Mouse (Mus musculus): ENCODE data around the gene Keg1.
"Not testable (repeated sequence)": the region's sequence is repeated elsewhere in the genome, so short reads cannot be mapped to it uniquely, and the experiment has no call there.

Gene Keg1

DNA sequence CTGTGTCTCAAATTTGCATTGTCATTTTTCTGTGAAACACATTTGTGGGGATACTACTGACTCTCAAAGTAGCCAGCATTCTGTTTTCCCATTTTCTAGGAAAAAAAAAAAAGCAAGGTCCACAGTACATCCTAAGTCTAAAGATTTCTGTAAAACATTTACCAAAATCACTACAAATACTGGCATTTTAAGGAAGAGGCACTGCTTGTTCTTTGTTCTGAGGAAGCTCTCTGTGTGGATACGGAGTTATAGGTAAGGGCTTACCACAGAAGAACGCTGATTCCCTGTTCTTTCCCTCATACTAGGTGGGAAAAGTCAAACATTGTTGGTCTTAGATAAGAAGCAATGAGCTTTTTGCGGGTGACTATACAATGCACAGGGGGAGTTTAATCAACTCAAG lies at the start of gene Keg1:
Keg1 (plus strand) TSS at position 197 of the 400 bp plus-strand sequence.
- no peak for DNase-seq (ENCODE audit: low spot score in 2 of 2)

DNA sequence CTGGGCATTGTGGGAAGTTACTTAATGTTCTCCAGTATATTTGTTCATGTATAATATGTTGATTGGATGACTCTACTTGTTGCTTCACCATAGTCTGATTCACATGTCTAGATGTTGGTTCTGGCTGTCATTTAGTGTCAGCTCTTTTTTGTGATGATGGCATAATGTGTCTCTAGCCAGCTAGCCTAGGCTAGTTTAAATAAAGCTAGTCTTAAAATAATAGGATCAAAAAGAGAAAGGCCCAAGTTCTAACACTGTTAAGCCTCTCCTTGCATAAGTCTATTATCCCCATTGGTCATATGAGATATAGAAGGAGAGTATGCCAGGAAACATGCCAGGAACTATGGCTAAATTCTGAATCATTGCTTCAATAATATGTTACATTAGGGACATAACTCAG lies 46.1 kb upstream of the Keg1 start:
- no peak for DNase-seq (ENCODE audit: low spot score in 2 of 2)

DNA sequence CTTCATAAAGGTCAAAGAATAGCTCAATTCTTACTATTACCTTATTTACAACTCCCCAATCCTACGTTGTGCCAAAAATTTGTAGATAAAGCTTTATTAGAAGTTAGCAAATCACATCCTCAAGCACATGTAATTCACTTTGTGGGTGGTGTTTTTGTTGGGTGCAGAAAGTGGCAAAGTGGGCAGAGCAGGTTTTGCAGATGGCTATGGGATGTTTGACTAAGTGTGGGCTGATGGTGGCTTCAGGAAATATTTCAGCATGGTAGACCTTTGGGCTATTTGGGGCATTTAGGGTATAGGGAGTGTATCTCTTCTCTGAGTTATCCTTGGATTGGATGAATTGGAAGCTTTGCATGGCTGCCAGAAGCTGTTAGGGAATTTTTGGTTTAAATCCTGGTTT lies 29.4 kb upstream of the Keg1 start:
- DNase-seq (ENCODE audit: low spot score in 2 of 2), result no peak

DNA sequence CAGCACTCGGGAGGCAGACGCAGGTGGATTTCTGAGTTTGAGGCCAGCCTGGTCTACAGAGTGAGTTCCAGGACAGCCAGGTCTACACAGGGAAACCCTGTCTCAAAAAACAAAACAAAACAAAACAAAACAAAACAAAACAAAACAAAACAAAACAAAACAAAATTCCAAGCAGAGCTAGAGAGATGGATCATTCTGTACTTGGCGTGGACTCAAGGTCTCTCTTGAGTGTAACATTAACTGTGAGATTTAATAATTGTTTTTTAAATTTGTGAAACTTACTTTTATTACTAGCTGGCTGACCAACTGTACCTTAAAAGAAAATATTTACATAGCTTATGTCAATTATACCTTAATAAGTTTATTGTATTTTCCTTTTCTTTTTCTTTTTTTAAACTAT lies 27.0 kb upstream of the Keg1 start:
- not testable (repeated sequence) for DNase-seq (ENCODE audit: low spot score in 2 of 2)

DNA sequence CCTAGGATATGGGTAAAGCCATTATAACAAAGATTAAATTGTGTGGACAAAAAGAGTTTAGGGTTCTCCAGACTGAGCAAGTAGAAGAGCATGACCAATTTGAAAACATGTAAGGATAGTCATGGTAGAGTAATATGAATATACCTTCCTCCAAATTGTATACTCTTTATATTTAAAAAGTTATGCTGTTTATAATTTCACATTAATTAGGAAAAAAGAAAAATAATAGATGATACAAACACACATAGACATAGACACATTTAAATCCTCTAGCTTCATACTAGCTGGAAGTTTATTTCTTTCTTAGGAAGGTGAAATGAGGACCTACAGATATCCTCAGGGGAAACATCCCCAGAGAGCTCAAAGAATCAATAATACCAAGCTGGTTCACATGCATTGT lies 25.4 kb upstream of the Keg1 start, which contains the start of gene Olfr1442:
Olfr1442 (plus strand) TSS at position 301 of the 400 bp plus-strand sequence.
- DNase-seq (ENCODE audit: low spot score in 2 of 2), result no peak

DNA sequence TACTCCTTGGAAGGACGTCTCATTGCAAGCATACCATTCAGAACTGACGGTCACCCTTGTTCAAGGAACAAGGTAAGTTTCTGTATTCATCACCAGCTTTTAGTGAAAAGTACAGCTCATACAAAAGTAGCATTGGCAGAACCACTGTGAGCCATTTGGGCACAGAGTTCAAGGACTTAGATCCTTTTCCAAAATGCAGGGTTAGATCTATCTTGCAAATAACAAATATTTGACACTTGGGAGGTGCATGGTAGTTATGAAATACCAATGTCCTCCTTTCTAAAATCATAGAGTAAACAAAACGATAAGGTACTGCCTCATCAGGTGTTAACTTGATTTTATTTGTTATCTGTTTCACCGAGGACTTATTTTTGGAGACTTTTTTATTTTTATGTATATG lies 24.5 kb upstream of the Keg1 start:
- DNase-seq (ENCODE audit: low spot score in 2 of 2), result no peak

DNA sequence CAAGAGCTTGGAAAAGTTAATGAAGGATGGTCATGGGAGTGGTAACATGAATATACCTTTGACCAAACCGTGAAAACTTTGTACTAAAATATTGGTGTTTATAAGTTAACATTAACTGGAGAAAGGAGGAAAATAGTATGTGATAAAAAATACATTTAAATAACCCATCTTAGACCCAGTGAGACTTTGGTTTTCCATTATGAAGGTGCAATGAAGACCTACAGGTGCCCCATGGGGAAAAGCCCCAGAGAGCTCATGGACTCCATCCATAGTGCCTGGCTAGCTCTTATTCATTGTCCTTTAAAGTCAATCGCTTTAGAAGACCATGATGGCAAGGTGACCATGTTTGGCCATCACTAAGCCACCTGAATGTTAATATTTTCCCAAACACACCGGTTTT lies 17.8 kb upstream of the Keg1 start, which contains the start of gene Olfr1443:
Olfr1443 (plus strand) TSS at position 301 of the 400 bp plus-strand sequence.
- no peak for DNase-seq (ENCODE audit: low spot score in 2 of 2)

DNA sequence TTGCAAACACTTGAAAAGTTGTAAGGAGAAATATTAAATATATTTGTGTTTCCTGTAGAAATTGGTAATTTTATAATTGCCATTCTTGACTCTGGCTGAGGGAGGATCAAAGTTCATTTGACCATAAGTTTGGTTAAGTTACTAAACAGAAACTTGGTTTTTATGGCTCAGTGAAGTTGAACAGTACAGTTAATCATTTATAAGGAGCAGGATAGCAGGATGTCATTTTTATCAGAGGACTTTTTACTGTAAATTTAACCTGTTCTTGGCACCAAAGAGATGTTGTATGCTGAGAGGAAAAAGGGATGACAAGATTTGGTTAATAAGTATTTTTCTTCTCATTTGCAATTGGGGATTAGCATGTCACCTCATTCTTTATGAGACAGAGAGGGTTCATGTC lies 10.9 kb upstream of the Keg1 start:
- no peak for DNase-seq (ENCODE audit: low spot score in 2 of 2)

DNA sequence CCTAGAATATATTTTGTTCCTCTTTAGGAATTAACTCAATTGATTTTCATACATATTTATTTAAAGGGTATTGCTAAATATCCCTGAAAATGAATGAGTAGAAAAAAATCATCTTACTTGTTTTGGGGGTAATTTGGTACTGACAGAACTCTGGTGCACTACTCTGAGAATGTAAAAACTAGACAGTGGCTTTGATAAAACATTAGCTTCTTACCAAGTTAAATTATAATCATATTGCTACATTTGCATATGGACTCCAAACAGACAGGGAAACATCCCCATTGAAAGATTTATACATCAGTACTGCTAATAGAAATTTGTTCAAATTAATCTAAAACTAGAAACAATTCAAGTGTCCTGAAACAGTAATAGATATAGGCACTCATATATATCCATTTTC lies 10.4 kb upstream of the Keg1 start:
- DNase-seq (ENCODE audit: low spot score in 2 of 2), result no peak

DNA sequence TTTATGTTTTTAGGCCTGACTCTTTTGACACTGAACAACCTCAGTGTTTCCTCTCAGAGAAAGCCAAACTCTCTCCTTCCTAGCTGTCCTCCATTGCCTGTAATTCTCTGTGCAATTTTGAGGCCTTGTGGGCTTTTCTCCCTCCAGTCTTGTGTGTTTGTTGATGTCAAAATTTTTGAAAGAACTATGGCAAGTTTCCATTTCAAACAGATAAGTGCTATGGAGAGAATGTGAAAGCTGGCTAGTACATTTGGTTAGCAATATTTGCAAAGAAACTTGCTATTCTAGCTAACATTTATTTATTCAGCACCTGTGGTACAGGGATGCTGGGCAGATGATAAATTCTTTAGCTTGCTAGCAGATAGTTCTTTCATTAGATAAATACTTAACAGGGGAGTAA lies 635 bp downstream of the Keg1 start:
- no peak for DNase-seq (ENCODE audit: low spot score in 2 of 2)

DNA sequence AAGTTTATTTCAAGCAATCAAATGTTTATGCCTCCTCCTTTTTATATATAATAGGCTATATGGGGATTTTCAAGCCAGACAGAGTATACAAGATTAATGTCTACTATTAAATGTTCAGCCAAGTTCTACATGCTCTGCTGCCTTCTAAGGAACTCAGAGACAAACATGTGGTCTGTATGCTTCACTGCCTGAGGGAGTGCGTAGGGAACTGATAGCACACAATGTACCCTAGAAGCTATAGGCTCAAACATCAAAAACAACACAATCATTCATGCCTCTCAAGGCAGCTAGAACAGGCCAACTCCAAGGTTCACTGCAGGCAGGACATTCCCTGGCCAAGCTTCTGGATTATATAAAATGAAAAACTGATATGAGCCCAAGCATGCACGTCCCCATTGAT lies 12.9 kb downstream of the Keg1 start:
- no peak for DNase-seq (ENCODE audit: low spot score in 2 of 2)

DNA sequence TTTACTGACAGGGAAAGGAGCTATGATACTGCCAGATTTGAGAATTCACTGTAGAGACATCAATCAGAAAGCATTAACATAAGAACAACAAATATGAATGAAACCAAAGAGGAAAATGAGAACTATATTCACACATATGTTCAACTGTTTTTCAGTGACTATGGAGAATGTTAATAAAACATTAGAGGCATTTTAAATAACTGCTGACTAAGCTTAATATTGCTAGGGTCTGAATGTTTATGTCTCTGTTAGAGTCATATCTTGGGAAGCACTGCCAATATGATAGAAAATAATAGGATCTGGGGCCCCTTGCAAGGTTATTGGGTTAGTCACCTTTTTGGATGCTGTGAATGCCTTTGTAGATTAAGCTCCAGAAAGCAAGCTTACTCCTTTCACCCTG lies 13.4 kb downstream of the Keg1 start:
- DNase-seq (ENCODE audit: low spot score in 2 of 2), result no peak

DNA sequence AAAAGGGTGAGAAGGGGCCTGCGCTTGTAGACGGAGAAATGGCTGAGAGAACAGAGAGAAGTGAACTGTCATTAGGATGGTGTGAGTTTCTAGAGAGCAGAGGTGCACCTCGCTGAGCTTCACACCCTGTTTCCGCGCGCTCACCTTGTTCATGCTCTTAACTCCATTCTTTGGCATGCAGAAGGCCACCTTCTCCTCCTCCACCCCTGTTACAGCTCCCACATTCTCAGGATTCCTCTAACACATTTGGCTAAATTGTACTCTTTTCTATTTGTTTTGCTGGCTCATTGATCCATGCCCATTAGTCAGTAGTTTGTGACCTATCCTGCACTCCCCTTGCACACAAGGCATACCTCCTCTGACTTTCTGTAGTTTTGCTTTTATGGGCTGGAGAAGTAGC lies 23.6 kb downstream of the Keg1 start:
- no peak for DNase-seq (ENCODE audit: low spot score in 2 of 2)

DNA sequence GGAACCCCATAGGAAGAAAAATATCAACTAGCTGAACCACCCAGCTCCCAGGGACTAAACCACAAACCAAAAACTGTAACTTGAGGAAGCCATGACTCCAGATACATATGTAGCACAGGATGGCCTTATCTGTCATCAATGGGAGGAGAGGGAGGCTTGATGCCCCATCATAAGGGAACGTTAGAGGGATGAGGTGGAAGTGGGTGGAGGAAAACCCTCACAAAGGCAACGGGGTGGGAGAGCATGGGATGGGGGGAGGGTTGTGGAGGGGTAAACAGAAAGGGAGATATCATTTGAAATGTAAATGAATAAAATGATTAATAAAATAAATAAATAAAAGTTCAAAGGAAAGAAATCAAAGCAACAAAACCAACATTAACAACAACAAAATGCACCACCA lies 24.9 kb downstream of the Keg1 start:
- no peak for DNase-seq (ENCODE audit: low spot score in 2 of 2)

DNA sequence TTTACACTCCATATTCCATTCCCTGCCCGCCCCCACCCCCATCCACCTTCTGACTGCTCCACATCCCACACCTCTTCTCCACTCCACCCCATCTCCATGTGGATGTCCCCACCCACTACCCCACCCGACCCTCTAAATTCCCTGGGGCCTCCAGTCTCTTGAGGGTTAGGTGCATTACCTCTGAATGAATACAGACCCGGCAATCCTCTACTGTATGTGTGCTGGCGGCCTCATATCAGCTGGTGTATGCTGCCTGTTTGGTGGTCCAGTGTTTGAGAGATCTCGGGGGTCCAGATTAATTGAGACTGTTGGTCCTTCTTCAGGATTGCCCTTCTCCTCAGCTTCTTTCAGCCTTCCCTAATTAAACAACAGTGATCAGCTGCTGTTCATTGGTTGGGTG lies 25.3 kb downstream of the Keg1 start:
- DNase-seq (ENCODE audit: low spot score in 2 of 2), result not testable (repeated sequence)

DNA sequence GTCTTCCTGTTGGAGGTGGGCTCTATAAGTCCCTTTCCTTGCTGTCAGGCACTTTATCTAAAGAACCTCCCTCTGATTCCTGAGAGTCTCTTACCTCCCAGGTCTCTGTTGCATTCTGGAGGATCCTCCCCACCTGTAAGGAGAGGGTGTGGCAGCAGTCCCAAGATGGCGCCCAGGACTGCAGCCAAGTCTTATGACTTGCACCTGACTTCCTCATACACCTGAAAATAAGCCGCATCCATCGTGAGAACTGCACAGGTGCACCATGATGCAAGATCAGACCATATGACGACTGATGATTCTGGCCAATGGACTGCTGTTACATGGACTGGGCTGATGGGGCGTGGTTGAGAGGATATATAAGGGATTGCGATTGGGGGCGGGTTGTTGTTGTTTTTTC lies 26.0 kb downstream of the Keg1 start:
- not testable (repeated sequence) for DNase-seq (ENCODE audit: low spot score in 2 of 2)

DNA sequence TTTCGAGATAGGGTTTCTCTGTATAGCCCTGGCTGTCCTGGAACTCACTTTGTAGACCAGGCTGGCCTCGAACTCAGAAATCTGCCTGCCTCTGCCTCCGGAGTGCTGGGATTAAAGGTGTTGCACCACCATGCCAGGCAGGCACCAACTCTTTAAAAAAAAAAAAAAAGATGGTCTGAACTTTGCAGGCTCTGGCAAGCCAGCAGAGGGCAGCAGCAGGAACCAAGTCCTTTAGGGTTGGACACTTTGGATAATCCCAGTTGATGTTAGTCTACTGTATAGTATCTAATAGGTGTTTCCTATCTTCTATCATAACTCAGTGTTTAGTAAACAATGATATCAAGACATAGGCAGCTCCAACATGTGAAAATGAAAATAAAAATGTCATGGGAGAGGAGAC lies 26.7 kb downstream of the Keg1 start:
- DNase-seq (ENCODE audit: low spot score in 2 of 2), result no peak

DNA sequence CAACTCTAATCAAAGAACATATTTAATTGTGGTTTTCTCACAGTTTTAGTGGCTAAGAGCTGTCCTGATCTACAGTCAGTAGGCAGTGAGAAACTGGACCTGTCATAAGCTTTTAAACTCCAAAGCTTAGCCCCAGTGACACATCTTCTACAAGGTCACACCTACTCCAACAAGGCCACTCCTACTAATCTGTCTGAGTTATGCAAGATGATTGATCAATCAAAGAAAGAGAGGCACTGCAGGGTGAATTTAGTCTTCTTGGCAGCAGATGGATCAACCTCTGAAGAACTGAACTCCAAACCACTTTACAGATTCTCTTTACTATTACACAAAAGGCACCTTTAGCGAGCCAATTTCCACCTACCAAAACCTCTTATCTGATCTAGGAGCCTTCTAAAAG lies 30.3 kb downstream of the Keg1 start:
- DNase-seq (ENCODE audit: low spot score in 2 of 2), result no peak

DNA sequence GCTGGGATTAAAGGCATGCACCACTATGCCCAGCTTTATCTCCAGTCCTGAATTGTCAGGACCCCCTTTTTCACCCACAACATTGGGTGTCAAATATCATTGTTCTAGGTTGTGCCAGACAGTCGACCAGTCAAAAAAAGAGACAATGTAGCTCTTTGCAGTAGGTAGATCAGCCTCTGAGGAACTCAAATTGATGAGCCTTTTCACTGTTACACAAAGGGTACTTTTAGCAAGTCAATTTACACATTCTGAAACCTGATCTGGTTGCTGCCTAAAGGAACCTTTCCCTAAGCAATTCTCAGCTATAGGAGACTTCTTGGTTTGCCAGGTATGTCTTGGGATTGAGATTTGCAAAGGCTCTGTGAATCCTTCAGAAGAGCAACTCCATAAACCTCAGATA lies 35.5 kb downstream of the Keg1 start:
- no peak for DNase-seq (ENCODE audit: low spot score in 2 of 2)

DNA sequence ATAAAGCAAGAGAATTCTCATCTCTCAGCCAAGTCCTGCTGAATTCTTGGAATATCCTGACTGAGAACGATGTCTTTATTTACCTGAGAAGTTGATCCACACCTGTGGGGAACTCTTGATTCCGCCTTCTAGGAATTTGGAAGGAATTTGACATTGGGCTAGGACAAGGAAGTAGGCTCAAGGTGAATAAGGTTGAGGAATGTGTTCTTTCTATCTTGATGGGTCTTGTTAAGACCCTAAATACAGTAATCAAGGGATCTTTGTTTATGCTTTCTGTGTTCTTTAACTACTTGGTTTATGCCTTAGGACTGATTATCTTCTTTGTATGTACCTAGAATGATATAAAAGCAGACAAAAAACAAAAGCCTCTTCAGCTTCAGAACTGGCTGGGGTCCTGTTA lies 36.4 kb downstream of the Keg1 start:
- no peak for DNase-seq (ENCODE audit: low spot score in 2 of 2)

DNA sequence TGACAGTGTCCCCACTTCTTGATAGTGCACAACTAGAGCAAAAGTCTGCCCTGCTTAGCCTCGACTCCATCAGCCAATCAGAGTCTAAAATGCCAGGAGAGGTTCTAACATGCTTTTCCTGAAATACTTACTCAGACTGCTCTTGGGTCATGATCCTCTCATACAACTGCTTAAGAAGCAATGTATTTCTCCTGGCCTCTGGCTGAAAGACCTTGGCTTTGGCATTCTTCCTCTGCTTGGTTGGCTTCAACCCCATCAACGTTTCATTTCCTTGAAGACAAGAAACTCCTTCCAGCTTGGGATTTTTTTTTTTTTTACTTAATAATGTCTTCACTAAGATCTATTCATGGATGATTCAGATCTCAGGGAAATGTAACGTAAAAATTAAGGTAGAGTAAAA lies 60.7 kb downstream of the Keg1 start:
- no peak for DNase-seq (ENCODE audit: low spot score in 2 of 2)

DNA sequence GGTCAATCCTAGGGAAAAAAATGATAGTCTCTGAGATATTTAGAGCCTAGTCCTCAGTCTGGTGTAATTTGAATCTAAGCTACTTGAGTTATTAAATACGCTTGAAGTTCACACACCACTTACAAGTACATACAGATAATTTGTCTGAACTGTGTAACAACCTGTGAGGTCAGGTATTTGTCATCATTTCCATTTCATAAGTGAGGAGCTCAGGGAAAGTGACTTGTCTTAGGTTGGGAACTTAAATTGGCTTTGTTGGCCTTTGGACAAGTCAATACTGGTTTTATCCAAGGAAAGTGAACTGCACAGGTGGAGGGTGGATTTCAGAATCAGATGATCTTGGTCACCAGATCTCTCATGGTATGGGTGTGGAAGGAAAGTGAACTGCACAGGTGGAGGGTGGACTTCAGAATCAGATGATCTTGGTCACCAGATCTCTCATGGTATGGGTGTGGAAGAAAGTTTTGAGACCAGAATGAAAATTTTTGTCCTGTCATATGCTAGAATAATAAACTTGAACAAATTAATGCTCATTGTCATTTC lies 63.4 kb downstream of the Keg1 start:
- DNase-seq (ENCODE audit: low spot score in 2 of 2), result no peak

DNA sequence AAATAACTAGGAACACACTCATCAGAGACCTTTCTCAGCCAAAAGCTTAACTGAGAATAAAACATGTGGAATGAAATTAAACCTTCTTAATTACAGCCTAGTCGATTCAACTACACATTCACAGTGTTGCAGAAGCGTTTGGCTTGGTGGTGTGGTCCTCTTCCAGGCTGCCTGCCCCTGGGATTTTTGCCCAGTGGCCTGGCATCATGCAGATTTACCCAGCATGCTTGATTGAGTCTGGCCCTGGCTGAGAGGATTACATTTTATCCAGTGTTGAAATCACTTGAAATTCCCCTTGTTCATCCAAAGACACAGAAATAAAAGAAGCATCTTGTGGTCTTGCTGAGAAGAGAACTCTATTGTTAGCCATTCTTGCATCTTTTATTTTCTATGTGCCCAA lies 64.1 kb downstream of the Keg1 start:
- DNase-seq (ENCODE audit: low spot score in 2 of 2), result no peak
